Mouse (Mus musculus): ENCODE measurements around the gene Timp3. TPM values are rescaled to one million over a fixed set of nuclear protein-coding genes. Genes with fewer than 3 reads are reported as not detected.

The Timp3 gene
- 90.5 and 91.7 TPM in 2 replicates for polyA plus RNA-seq (2015; fragmentation: Nextera tagmentation; extraction: Ambion mirVana)

DNA sequence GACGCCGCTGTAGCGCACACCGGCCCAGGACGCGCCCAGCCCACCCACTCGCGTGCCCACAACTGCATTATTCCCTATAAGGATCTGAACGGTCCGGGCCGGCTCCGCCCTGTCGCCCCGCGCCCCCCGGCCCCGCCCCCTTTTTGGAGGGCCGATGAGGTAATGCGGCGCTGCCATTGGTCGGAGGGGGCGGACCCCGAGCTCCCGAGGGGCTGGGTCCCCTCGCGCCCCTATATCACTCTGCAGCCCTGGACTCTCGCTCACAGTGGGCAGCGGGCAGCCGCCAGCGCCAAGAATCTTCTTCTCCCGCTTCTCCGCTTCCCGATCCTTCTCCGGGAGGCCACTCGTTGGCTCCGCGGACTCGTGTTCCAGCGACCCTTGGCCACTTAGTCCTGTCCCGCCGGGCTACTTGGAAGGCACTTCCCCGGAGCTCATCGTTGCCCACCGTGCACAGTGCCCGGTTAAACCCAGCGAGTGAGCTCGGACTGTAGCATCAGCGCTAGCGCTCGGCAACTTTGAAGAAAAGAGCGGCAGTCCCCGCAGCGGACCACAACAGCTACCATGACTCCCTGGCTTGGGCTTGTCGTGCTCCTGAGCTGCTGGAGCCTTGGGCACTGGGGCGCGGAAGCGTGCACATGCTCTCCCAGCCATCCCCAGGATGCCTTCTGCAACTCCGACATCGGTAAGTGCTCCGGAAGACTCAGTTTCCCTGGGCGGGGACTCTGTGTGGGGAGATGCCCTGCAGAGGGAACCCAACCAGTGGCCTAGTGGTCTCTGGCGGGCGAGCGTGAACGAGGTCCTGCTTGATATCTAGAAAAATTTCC is at the start of gene Timp3:
Gene Timp3, plus strand, starts transcription at position 80 of the 824 bp plus-strand sequence.
- Histone ChIP-seq H3K4me2 (ENCODE audit: low read depth, low read length) (peak within 1 kb of the TSS; percentile 72), H3K9ac (ENCODE audit: low read length) (peak within 1 kb of the TSS; percentile 96), H3K27me3 (ENCODE audit: control insufficient read depth, insufficient read depth, low read length) (no peaks in the 10 kb centered on the region), H3K9me3 (replicated peaks; ENCODE audit: control insufficient read depth, low read length) (no peaks in the 10 kb centered on the region), H3K36me3 (ENCODE audit: control insufficient read depth, insufficient read depth) (peaks cover 3% of the 10 kb centered on the region; the same call in 1 of the 2 replicates), H3K4me3 (ENCODE audit: low read length) (peak within 1 kb of the TSS; percentile 87), H3K27ac (ENCODE audit: low read length) (peak within 1 kb of the TSS; percentile 87), H3K4me1 (ENCODE audit: control insufficient read depth, insufficient read depth, low read length) (peaks cover 25% of the 10 kb centered on the region)
- peak; percentile 87 for ATAC-seq (replicated peaks; ENCODE audit: extremely low read depth, insufficient read depth, low FRiP score)
- under 1% methylated on average over 64 of the region's 65 CpGs for WGBS

DNA sequence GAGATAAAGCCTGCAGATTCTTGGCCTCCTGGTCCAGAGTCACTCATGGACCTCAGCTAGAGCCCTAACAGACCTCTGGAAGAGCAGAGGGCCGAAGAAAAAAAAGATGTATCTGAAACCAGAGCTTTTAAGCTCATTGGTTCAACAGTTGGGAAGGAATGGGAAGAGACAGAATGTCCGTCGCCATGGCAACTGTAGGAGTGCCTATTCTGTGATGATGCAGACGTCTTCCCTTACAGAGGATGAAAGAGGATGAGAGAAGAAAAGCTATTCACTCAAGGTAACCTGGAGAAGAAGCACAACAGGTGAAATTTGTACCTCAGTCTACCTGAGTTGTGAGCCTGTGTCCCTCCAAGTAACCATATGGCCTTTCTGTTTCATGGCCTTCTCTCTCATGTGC is 44.0 kb upstream of the Timp3 start:
- Histone ChIP-seq H3K36me3 (ENCODE audit: control insufficient read depth, insufficient read depth) (no peaks in the 10 kb centered on the region), H3K27ac (ENCODE audit: low read length) (no peak overlapping the region), H3K27me3 (ENCODE audit: control insufficient read depth, insufficient read depth, low read length) (no peaks in the 10 kb centered on the region), H3K4me2 (ENCODE audit: low read depth, low read length) (no peak overlapping the region), H3K4me3 (ENCODE audit: low read length) (no peak overlapping the region), H3K9ac (ENCODE audit: low read length) (no peak overlapping the region), H3K4me1 (ENCODE audit: control insufficient read depth, insufficient read depth, low read length) (no peaks in the 10 kb centered on the region), H3K9me3 (replicated peaks; ENCODE audit: control insufficient read depth, low read length) (peaks cover 7% of the 10 kb centered on the region; the same call in 1 of the 2 replicates)
- WGBS, result 63% methylated on average over 4 of the region's 4 CpGs
- ATAC-seq (replicated peaks; ENCODE audit: extremely low read depth, insufficient read depth, low FRiP score), result no peak

- no peak overlapping the region for H3K4me2 ChIP-seq (ENCODE audit: low read depth, low read length)
- no peaks in the 10 kb centered on the region for H3K27me3 ChIP-seq (ENCODE audit: control insufficient read depth, insufficient read depth, low read length)
- peaks cover 7% of the 10 kb centered on the region; the same call in 1 of the 2 replicates for H3K9me3 ChIP-seq (replicated peaks; ENCODE audit: control insufficient read depth, low read length)
- no peaks in the 10 kb centered on the region for H3K36me3 ChIP-seq (ENCODE audit: control insufficient read depth, insufficient read depth)
- no peak overlapping the region for H3K27ac ChIP-seq (ENCODE audit: low read length)
- ATAC-seq (replicated peaks; ENCODE audit: extremely low read depth, insufficient read depth, low FRiP score), result no peak
- no peaks in the 10 kb centered on the region for H3K4me1 ChIP-seq (ENCODE audit: control insufficient read depth, insufficient read depth, low read length)
- H3K4me3 ChIP-seq (ENCODE audit: low read length), result no peak overlapping the region
- no peak overlapping the region for H3K9ac ChIP-seq (ENCODE audit: low read length)
- WGBS, result 68% methylated on average over 3 of the region's 3 CpGs
Measured at GRCm38 (mm10) chr10:86257045-86257444, 43.1 kb upstream of the Timp3 start.

GRCm38 (mm10) chr10:86258046-86258445 is 42.1 kb upstream of the Timp3 start:
- Histone ChIP-seq H3K9me3 (replicated peaks; ENCODE audit: control insufficient read depth, low read length) (peaks cover 7% of the 10 kb centered on the region; the same call in 1 of the 2 replicates), H3K27me3 (ENCODE audit: control insufficient read depth, insufficient read depth, low read length) (no peaks in the 10 kb centered on the region), H3K4me2 (ENCODE audit: low read depth, low read length) (no peak overlapping the region), H3K27ac (ENCODE audit: low read length) (no peak overlapping the region), H3K4me3 (ENCODE audit: low read length) (no peak overlapping the region), H3K36me3 (ENCODE audit: control insufficient read depth, insufficient read depth) (no peaks in the 10 kb centered on the region), H3K9ac (ENCODE audit: low read length) (no peak overlapping the region), H3K4me1 (ENCODE audit: control insufficient read depth, insufficient read depth, low read length) (no peaks in the 10 kb centered on the region)
- ATAC-seq (replicated peaks; ENCODE audit: extremely low read depth, insufficient read depth, low FRiP score), result no peak
- 62% methylated on average over 4 of the region's 4 CpGs for WGBS

GRCm38 (mm10) chr10:86258992-86259391 is 41.2 kb upstream of the Timp3 start:
- ATAC-seq (replicated peaks; ENCODE audit: extremely low read depth, insufficient read depth, low FRiP score), result no peak
- Histone ChIP-seq H3K9me3 (replicated peaks; ENCODE audit: control insufficient read depth, low read length) (peaks cover 7% of the 10 kb centered on the region; the same call in 1 of the 2 replicates), H3K27me3 (ENCODE audit: control insufficient read depth, insufficient read depth, low read length) (no peaks in the 10 kb centered on the region), H3K4me3 (ENCODE audit: low read length) (no peak overlapping the region), H3K27ac (ENCODE audit: low read length) (no peak overlapping the region), H3K9ac (ENCODE audit: low read length) (no peak overlapping the region), H3K4me1 (ENCODE audit: control insufficient read depth, insufficient read depth, low read length) (no peaks in the 10 kb centered on the region), H3K36me3 (ENCODE audit: control insufficient read depth, insufficient read depth) (no peaks in the 10 kb centered on the region), H3K4me2 (ENCODE audit: low read depth, low read length) (no peak overlapping the region)
- 82% methylated on average over 3 of the region's 3 CpGs for WGBS

DNA sequence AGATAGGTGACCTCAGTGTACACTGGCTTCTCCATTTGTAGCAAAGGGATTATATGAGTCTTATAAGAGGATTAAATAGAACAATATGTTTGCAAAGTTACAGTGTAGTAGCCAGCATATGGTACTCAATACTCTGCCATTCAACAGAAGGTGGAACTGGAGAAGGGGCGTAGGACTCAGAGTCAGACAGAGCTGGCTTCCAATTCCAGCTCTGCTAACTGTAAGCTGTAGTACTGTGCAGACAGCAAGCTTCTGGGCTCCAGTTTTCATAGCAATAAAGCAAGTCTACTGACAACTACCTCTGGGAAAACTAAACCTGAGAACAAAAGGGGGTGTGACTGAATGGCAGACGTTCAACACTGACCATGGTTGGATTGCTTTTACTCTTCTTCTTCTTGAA is 38.4 kb upstream of the Timp3 start:
- H3K4me2 ChIP-seq (ENCODE audit: low read depth, low read length), result no peak overlapping the region
- H3K4me1 ChIP-seq (ENCODE audit: control insufficient read depth, insufficient read depth, low read length), result no peaks in the 10 kb centered on the region
- H3K4me3 ChIP-seq (ENCODE audit: low read length), result no peak overlapping the region
- H3K9me3 ChIP-seq (replicated peaks; ENCODE audit: control insufficient read depth, low read length), result peaks cover 7% of the 10 kb centered on the region; the same call in 1 of the 2 replicates
- no peak for ATAC-seq (replicated peaks; ENCODE audit: extremely low read depth, insufficient read depth, low FRiP score)
- H3K27me3 ChIP-seq (ENCODE audit: control insufficient read depth, insufficient read depth, low read length), result no peaks in the 10 kb centered on the region
- H3K36me3 ChIP-seq (ENCODE audit: control insufficient read depth, insufficient read depth), result no peaks in the 10 kb centered on the region
- 84% methylated on average over 2 of the region's 2 CpGs for WGBS
- H3K27ac ChIP-seq (ENCODE audit: low read length), result no peak overlapping the region
- H3K9ac ChIP-seq (ENCODE audit: low read length), result no peak overlapping the region

DNA sequence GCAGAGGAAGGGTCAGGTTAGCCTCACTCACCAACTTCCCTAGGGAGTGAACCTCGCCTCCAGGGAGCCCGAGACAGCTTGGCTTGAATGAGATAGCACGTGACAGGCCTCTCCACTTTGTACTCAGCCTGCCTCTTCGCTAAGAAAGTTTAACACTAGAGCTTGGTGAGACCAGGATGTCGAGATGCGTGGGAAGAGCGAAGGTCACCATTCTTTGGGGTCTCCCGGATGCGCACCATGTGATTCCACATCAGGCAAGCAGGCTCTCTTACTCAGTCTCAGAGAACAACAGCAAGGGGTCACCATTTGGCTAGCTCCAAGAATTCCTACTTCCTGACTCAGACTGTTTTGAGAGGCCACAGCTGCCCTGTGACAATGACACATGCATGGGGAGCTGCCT is 35.6 kb upstream of the Timp3 start:
- 63% methylated on average over 9 of the region's 9 CpGs for WGBS
- ATAC-seq (replicated peaks; ENCODE audit: extremely low read depth, insufficient read depth, low FRiP score), result no peak
- Histone ChIP-seq H3K4me2 (ENCODE audit: low read depth, low read length) (no peak overlapping the region), H3K9me3 (replicated peaks; ENCODE audit: control insufficient read depth, low read length) (peaks cover 7% of the 10 kb centered on the region; the same call in 1 of the 2 replicates), H3K36me3 (ENCODE audit: control insufficient read depth, insufficient read depth) (no peaks in the 10 kb centered on the region), H3K4me3 (ENCODE audit: low read length) (no peak overlapping the region), H3K9ac (ENCODE audit: low read length) (no peak overlapping the region), H3K4me1 (ENCODE audit: control insufficient read depth, insufficient read depth, low read length) (no peaks in the 10 kb centered on the region), H3K27me3 (ENCODE audit: control insufficient read depth, insufficient read depth, low read length) (no peaks in the 10 kb centered on the region), H3K27ac (ENCODE audit: low read length) (no peak overlapping the region)

DNA sequence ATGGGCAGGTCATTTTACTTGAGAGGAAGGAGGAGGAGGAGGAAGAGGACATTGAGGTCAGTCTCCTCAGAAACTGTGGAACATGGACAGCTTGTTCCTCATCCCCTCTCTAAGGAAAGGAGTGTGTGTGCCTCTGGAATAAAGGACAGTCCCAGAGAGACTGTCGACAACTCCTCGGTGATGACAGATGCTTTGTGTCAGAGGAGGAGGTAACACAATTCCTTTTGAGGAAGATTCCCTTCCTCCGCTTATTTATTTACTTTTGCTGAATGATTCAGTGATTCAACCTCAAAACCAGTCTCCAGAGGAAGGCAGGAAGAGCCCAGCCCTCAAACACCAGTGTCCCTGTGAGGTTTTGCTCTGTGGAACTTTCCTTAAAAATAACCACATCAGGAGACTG is 29.9 kb upstream of the Timp3 start:
- 34% methylated on average over 3 of the region's 3 CpGs for WGBS
- Histone ChIP-seq H3K9ac (ENCODE audit: low read length) (no peak overlapping the region), H3K9me3 (replicated peaks; ENCODE audit: control insufficient read depth, low read length) (no peaks in the 10 kb centered on the region), H3K36me3 (ENCODE audit: control insufficient read depth, insufficient read depth) (no peaks in the 10 kb centered on the region), H3K4me2 (ENCODE audit: low read depth, low read length) (no peak overlapping the region), H3K4me3 (ENCODE audit: low read length) (no peak overlapping the region), H3K27me3 (ENCODE audit: control insufficient read depth, insufficient read depth, low read length) (no peaks in the 10 kb centered on the region), H3K27ac (ENCODE audit: low read length) (no peak overlapping the region), H3K4me1 (ENCODE audit: control insufficient read depth, insufficient read depth, low read length) (no peaks in the 10 kb centered on the region)
- no peak for ATAC-seq (replicated peaks; ENCODE audit: extremely low read depth, insufficient read depth, low FRiP score)

DNA sequence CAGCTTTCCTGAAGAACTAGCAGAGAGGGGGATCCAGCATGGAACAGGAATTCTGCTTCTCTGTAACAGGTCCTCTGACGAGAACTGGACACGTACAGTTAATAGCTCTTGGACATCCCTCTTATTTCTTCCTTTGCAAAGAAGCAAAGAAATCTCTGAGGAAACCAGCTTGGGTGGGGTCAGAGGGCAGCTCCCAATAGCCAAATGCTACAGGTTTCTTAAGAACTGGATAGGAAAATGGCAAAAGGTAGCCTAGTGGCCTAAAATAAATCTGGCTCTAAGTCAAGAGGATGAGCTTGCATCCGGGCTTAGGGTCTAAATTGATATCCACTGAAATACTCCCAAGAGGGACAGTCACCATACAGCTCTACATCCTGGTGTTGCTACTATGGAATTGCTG is 27.3 kb upstream of the Timp3 start:
- Histone ChIP-seq H3K4me2 (ENCODE audit: low read depth, low read length) (no peak overlapping the region), H3K9me3 (replicated peaks; ENCODE audit: control insufficient read depth, low read length) (no peaks in the 10 kb centered on the region), H3K27me3 (ENCODE audit: control insufficient read depth, insufficient read depth, low read length) (no peaks in the 10 kb centered on the region), H3K9ac (ENCODE audit: low read length) (no peak overlapping the region), H3K4me3 (ENCODE audit: low read length) (no peak overlapping the region), H3K36me3 (ENCODE audit: control insufficient read depth, insufficient read depth) (no peaks in the 10 kb centered on the region), H3K27ac (ENCODE audit: low read length) (peak overlapping the region; percentile 77), H3K4me1 (ENCODE audit: control insufficient read depth, insufficient read depth, low read length) (no peaks in the 10 kb centered on the region)
- no peak for ATAC-seq (replicated peaks; ENCODE audit: extremely low read depth, insufficient read depth, low FRiP score)
- WGBS, result 69% methylated on average over 3 of the region's 3 CpGs
